Mouse (Mus musculus) ES-Bruce4 (cell line): ENCODE data around the gene Rgs16. TPM values are rescaled to one million over a fixed set of nuclear protein-coding genes. Genes with fewer than 3 reads are reported as not detected.

ENCODE experiments used
- H3K27ac ChIP-seq: 2 replicates; pipeline ENCODE4 v1.5.1; 2012; ENCODE audit warnings: low read length, inconsistent platforms; ENCODE audit not compliant: insufficient read depth
- H3K27me3 ChIP-seq: 2 replicates; pipeline ENCODE4 v1.6.1; 2012; ENCODE audit warnings: mild to moderate bottlenecking, low read length, inconsistent platforms; ENCODE audit not compliant: control insufficient read depth, poor library complexity, insufficient read depth, severe bottlenecking
- H3K36me3 ChIP-seq: 2 replicates; pipeline ENCODE4 v1.6.1; 2012; ENCODE audit warnings: inconsistent platforms, mild to moderate bottlenecking, low read length, moderate library complexity; ENCODE audit not compliant: control insufficient read depth, poor library complexity, insufficient read depth, severe bottlenecking
- H3K4me1 ChIP-seq: one replicate; pipeline ENCODE4 v1.8.1; 2011; ENCODE audit warnings: low read length; ENCODE audit not compliant: control insufficient read depth, insufficient read depth
- H3K4me3 ChIP-seq: 2 replicates; pipeline ENCODE4 v1.5.1; 2011; ENCODE audit warnings: low read depth, mild to moderate bottlenecking, low read length
- H3K9ac ChIP-seq: 2 replicates; pipeline ENCODE4 v1.6.1; 2012; ENCODE audit warnings: low read depth, mild to moderate bottlenecking, inconsistent platforms; ENCODE audit not compliant: poor library complexity, severe bottlenecking
- H3K9me3 ChIP-seq: replicated peaks from 2 replicates; pipeline ENCODE4 v1.6.1; 2012; ENCODE audit warnings: mild to moderate bottlenecking, low read length, inconsistent platforms; ENCODE audit not compliant: control insufficient read depth, poor library complexity, insufficient read depth, severe bottlenecking
- CTCF ChIP-seq: IDR thresholded peaks from one replicate; pipeline ENCODE4 v1.8.1; 2011; ENCODE audit warnings: low read depth, low read length
- EP300 ChIP-seq: IDR thresholded peaks from 2 replicates; pipeline ENCODE4 v1.6.1; 2011; ENCODE audit warnings: low read depth, low read length; ENCODE audit not compliant: insufficient read depth
- POLR2A ChIP-seq: IDR thresholded peaks from one replicate; pipeline ENCODE4 v1.8.1; 2011; ENCODE audit warnings: low read length; ENCODE audit not compliant: insufficient read depth
- polyA plus RNA-seq: library from polyadenylated mRNA; stranded (reverse); fragments of >200 nt; gene quantifications from 2 replicates; pipeline ENCODE4 v1.2.4, GENCODE M21; 2011; ENCODE audit warnings: low read depth; ENCODE audit not compliant: missing spikeins, insufficient read depth, insufficient read length

Rgs16 gene
- polyA plus RNA-seq, 1 experiment, result 5.7 TPM

DNA sequence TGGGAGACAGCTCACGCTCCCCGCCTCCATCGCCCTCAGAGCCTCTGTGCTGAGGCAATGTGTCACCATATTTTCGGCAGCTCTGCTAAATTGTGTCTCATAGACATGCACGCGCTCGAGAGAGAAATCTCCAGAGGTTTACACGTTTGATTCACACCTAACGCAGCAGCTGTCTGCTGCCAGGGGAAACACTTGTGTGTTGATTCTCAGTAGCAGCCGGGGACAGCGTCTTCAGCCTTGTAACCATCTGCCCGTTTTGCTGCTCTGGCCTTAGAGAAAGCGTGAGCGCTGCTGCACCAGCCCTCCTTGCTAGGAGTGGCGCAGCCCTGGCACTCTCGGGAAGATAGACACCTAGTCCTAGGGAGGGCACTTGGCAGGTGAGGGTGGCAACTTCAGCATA, 13.5 kb upstream of the Rgs16 start:
- Histone ChIP-seq H3K27me3 (no peaks in the 10 kb centered on the region), H3K9me3 (no peaks in the 10 kb centered on the region), H3K36me3 (no peaks in the 10 kb centered on the region), H3K9ac (no peak overlapping the region), H3K27ac (no peak overlapping the region), H3K4me1 (peaks cover 3% of the 10 kb centered on the region), H3K4me3 (no peak overlapping the region)
- TF ChIP-seq POLR2A (no peak), CTCF (no peak), EP300 (no peak)

- Histone ChIP-seq H3K27me3 (no peaks in the 10 kb centered on the region), H3K9me3 (no peaks in the 10 kb centered on the region), H3K9ac (no peak overlapping the region), H3K27ac (no peak overlapping the region), H3K4me1 (peaks cover 6% of the 10 kb centered on the region), H3K4me3 (no peak overlapping the region), H3K36me3 (no peaks in the 10 kb centered on the region)
- no peak for TF ChIP-seq CTCF
- no peak for TF ChIP-seq POLR2A
- no peak for TF ChIP-seq EP300
Measured at GRCm38 (mm10) chr1:153729806-153730205, 10.3 kb upstream of the Rgs16 start.

DNA sequence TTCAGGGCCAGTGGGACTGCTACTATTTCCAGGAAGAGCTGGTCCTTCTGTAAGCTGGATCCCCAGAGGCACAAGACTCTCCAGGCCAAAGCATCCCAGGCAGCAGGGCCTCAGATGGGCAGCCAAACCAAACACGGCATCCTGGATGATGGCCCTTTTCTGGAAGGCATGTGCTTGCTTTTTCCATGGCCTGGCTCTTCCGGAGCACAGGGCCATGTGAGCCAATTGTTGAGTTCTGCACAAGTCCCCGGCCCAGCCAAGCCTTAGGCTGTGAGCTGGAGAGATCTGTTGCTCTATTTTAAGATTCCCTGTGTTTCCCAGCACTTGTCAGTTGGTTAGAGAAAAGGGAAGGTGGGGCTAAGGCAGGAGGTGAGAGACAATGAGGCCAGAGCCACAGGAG, 9.5 kb upstream of the Rgs16 start:
- no peak overlapping the region for H3K27ac ChIP-seq
- no peaks in the 10 kb centered on the region for H3K27me3 ChIP-seq
- TF ChIP-seq CTCF, result no peak
- no peak for TF ChIP-seq POLR2A
- TF ChIP-seq EP300, result 0 out of 2 replicates have a peak, but pooled peaks have one; percentile 3
- H3K9ac ChIP-seq, result no peak overlapping the region
- H3K36me3 ChIP-seq, result no peaks in the 10 kb centered on the region
- no peak overlapping the region for H3K4me3 ChIP-seq
- no peaks in the 10 kb centered on the region for H3K9me3 ChIP-seq
- H3K4me1 ChIP-seq, result peaks cover 6% of the 10 kb centered on the region

DNA sequence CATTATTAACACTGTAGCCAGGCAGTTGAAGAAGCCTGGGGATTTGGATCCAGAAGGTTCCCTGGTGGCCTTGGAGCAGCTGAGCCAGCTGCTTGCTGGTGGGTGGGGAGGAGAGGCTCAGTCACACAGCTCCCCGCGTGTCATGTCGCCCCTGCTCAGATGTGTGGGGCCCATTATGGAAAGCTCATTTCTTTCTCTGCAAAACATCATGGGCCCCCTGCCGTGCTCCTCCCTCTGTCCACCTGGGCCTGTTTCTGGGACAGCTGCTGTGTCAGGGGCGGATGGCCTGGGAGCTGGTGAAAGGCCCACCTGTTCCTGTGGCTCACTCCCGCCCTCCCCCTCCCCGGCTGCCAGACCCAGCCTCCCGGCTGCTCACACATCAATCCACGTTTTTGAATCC, 7.0 kb upstream of the Rgs16 start:
- Histone ChIP-seq H3K27me3 (no peaks in the 10 kb centered on the region), H3K27ac (no peak overlapping the region), H3K9ac (no peak overlapping the region), H3K4me1 (peaks cover 6% of the 10 kb centered on the region), H3K9me3 (no peaks in the 10 kb centered on the region), H3K4me3 (no peak overlapping the region), H3K36me3 (no peaks in the 10 kb centered on the region)
- TF ChIP-seq EP300, result 0 out of 2 replicates have a peak, but pooled peaks have one; percentile 31
- TF ChIP-seq CTCF, result no peak
- no peak for TF ChIP-seq POLR2A

- Histone ChIP-seq H3K9ac (no peak overlapping the region), H3K4me1 (peaks cover 6% of the 10 kb centered on the region), H3K36me3 (no peaks in the 10 kb centered on the region), H3K4me3 (no peak overlapping the region), H3K27ac (no peak overlapping the region), H3K9me3 (no peaks in the 10 kb centered on the region), H3K27me3 (no peaks in the 10 kb centered on the region)
- no peak for TF ChIP-seq EP300
- no peak for TF ChIP-seq POLR2A
- no peak for TF ChIP-seq CTCF
Measured at GRCm38 (mm10) chr1:153734866-153735265, 5.3 kb upstream of the Rgs16 start.

GRCm38 (mm10) chr1:153736096-153736495, 4.1 kb upstream of the Rgs16 start:
- TF ChIP-seq EP300, result no peak
- TF ChIP-seq CTCF, result no peak
- no peak for TF ChIP-seq POLR2A
- H3K9me3 ChIP-seq, result no peaks in the 10 kb centered on the region
- H3K27ac ChIP-seq, result no peak overlapping the region
- H3K4me3 ChIP-seq, result no peak overlapping the region
- peaks cover 4% of the 10 kb centered on the region for H3K4me1 ChIP-seq
- no peaks in the 10 kb centered on the region for H3K27me3 ChIP-seq
- H3K36me3 ChIP-seq, result no peaks in the 10 kb centered on the region
- no peak overlapping the region for H3K9ac ChIP-seq
